Mouse (Mus musculus) hindbrain, embryonic 15.5 days (tissue): ENCODE measurements around the gene Myo18b. TPM values are rescaled to one million over a fixed set of nuclear protein-coding genes. Genes with fewer than 3 reads are reported as not detected.

Experiments used
- ATAC-seq: fragments of 200-750 bp; cut with Nextera tagmentation; 2 replicates; pipeline ENCODE4 v1.8.0; 2017; ENCODE audit warnings: low read depth, moderate number of reproducible peaks, moderate TSS enrichment; ENCODE audit not compliant: low FRiP score
- H3K27ac ChIP-seq: fragments of 300-500 bp; sonication (generic); replicated peaks from 2 replicates; pipeline ENCODE4 v1.5.1; 2015; ENCODE audit warnings: mild to moderate bottlenecking, inconsistent platforms
- H3K27me3 ChIP-seq: fragments of 300-500 bp; sonication (generic); 2 replicates; pipeline ENCODE4 v1.6.1; 2015; ENCODE audit warnings: control low read depth, inconsistent platforms
- H3K36me3 ChIP-seq: fragments of 300-500 bp; sonication (generic); 2 replicates; pipeline ENCODE4 v1.6.1; 2015; ENCODE audit warnings: control low read depth, inconsistent platforms
- H3K4me1 ChIP-seq: fragments of 300-500 bp; sonication (generic); replicated peaks from 2 replicates; pipeline ENCODE4 v1.6.1; 2015; ENCODE audit warnings: control low read depth, inconsistent platforms
- H3K4me2 ChIP-seq: fragments of 300-500 bp; sonication (generic); 2 replicates; pipeline ENCODE4 v1.6.1; 2015; ENCODE audit warnings: moderate library complexity, mild to moderate bottlenecking, inconsistent platforms
- H3K4me3 ChIP-seq: fragments of 300-500 bp; sonication (generic); 2 replicates; pipeline ENCODE4 v1.5.1; 2015; ENCODE audit warnings: mild to moderate bottlenecking, inconsistent platforms
- H3K9ac ChIP-seq: fragments of 300-500 bp; sonication (generic); 2 replicates; pipeline ENCODE4 v1.6.1; 2015; ENCODE audit warnings: inconsistent platforms
- H3K9me3 ChIP-seq: fragments of 300-500 bp; sonication (generic); 2 replicates; pipeline ENCODE4 v1.6.1; 2016; ENCODE audit warnings: control low read depth, inconsistent platforms
- WGBS: fragments of 180-500 bp; shearing (Covaris S2); methylation state at CpG from one replicate; pipeline ENCODE4 v1.1.7; 2015; 5-methylcytosine and 5-hydroxymethylcytosine counted together
- polyA plus RNA-seq: library from polyadenylated mRNA; unstranded; fragments of >200 nt; fragmentation: Nextera tagmentation; extraction: Ambion mirVana; gene quantifications from 2 replicates; pipeline ENCODE4 v1.2.1, GENCODE M21; 2015

Myo18b gene
- polyA plus RNA-seq, 1 experiment from 2014 or later: 1.0 TPM

DNA sequence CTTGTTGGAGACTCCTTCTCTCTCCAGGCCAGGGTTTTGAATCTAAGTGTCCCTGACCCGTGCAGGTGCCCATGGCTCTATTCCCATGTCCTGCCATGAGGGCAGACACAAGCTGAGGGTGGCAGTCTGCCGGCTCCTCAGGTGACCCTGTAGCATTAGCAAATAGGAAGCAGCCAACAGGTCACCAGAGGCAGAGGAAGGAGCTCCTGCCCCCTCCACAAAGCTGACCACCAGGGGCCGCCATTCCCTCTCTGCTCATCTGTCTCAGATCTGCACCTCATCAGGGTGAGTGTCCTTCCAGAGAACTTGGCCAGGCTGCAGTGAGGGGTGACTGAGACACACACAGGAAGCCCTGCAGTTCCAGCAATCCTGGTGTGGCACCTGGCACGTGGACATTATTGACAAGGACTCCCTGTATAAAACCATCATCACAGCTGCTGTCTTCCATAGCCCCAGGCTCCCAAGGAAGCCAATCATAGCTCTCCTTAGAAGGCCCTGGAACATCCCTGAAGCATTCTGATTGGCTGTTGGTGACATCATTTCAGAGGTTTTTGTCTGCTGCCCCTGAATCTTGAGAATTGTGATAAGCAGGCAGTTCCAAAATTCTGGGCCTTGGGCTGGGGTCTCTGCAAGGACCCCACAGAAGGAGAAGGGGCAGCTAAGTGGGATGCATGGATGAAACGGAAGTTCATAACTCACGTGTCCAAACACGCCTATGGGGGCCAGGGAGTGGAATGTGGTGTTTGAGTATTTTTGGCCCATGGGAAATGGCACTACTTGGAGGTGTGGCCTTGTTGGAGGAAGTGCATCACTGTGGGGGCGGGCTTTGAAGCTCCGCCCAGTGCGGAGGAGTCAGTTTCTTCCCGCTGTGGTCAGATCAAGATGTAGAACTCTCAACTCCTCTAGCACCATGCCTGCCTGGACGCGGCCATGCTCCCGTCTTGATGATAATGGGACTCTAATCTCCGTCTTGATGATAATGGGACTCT, 104.1 kb downstream of the Myo18b start:
- H3K27me3 ChIP-seq: no peaks in the 10 kb centered on the region
- H3K9me3 ChIP-seq: no peaks in the 10 kb centered on the region
- WGBS: 80% methylated on average over 15 of the region's 15 CpGs
- no peak overlapping the region for H3K9ac ChIP-seq
- no peak overlapping the region for H3K4me2 ChIP-seq
- no peaks in the 10 kb centered on the region for H3K36me3 ChIP-seq
- no peak overlapping the region for H3K4me3 ChIP-seq
- 0 out of 2 replicates have a peak, but pooled peaks cover 4% of the 10 kb centered on the region for H3K4me1 ChIP-seq
- no peak overlapping the region for H3K27ac ChIP-seq
- no peak for ATAC-seq

DNA sequence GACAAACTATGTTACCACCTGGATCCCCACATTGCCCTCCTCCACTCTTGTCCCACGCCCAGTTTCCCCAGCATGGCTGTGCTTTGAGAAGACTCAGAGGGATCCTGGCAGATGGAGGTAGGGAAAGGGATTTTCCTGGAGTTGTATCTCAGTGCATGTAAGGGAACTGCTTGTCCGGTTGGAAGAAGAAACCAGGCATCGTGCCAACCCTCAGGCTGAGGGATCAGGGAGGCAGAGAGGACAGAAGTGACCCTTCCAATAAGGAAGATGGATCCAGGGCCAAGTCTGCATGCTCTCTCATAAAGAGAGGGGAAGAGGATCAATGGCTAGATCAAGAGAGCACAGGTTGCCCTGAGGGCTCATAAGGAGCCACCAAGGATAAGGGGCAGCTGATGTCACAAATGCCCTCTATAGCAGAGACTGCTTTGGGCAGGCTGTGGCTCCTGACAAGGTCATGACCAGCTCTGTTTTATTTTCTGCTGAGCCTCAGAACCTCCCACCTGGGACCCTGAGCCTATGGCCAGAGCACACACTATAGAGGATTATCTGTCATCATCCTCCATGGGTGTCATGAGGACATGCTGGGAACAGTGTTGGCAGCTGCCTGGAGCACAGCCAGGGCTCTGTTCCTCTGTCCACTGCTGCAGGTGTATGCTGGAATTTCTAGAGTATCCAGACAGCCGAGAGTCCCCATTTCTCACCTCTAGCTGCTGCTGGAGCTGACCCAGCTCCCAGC, 105.6 kb downstream of the Myo18b start:
- 67% methylated on average over 4 of the region's 4 CpGs for WGBS
- no peak overlapping the region for H3K27ac ChIP-seq
- no peak overlapping the region for H3K4me2 ChIP-seq

DNA sequence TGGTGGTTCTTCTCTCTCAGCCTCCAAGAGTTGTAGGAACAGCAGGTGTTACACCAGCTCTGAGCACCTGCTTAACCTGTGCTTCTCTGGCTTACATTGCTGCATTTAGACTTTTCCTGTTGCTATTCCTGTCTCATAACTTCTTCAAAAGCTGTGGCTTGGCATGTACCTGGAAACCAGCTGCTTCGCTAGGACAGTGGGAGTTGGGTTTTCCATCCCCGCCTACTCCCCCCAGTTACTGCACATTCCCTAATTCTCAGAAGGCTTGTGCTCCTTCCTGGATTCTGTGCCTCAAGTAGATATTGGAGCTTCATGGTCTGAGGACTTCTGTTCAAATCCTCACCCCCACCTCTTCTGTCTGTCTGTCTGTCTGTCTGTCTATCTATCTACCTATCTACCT, 107.7 kb downstream of the Myo18b start:
- Histone ChIP-seq H3K9ac (no peak overlapping the region), H3K9me3 (no peaks in the 10 kb centered on the region), H3K27me3 (no peaks in the 10 kb centered on the region), H3K4me2 (no peak overlapping the region), H3K36me3 (no peaks in the 10 kb centered on the region), H3K4me3 (no peak overlapping the region), H3K27ac (no peak overlapping the region), H3K4me1 (no peaks in the 10 kb centered on the region)
- 94% methylated on average over 2 of the region's 2 CpGs for whole genome bisulfite sequencing
- no peak for ATAC-seq

More for the DNA sequence above, 105.6 kb downstream of the Myo18b start:
- Histone ChIP-seq H3K27me3 (no peaks in the 10 kb centered on the region), H3K9me3 (no peaks in the 10 kb centered on the region), H3K9ac (no peak overlapping the region), H3K4me3 (no peak overlapping the region), H3K36me3 (no peaks in the 10 kb centered on the region), H3K4me1 (no peaks in the 10 kb centered on the region)
- ATAC-seq: no peak

DNA sequence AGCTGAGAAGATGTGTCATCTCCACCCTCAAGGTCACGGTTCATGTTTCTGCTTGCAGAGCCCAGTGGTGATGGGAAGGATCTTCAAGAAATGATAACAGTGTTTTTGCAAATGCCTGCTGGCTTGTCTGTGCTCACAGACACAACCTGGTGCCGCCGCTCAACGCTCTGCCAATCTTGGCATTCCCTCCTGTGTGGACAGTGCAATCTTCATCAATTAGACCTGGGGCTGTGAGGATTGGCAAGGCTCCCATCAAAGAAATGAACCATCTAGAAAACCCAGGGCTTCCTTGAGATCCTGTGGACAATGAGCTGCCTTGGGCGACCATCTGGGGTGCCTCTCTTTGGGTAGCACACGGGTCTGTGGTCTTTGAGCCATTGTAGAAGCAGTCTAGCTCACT, 109.4 kb downstream of the Myo18b start:
- Histone ChIP-seq H3K27ac (no peak overlapping the region; the same call in 1 of the 2 replicates), H3K4me2 (no peak overlapping the region), H3K9me3 (no peaks in the 10 kb centered on the region), H3K4me3 (no peak overlapping the region), H3K9ac (no peak overlapping the region), H3K27me3 (no peaks in the 10 kb centered on the region), H3K36me3 (no peaks in the 10 kb centered on the region), H3K4me1 (no peaks in the 10 kb centered on the region)
- no peak for ATAC-seq
- WGBS: 86% methylated on average over 6 of the region's 6 CpGs

DNA sequence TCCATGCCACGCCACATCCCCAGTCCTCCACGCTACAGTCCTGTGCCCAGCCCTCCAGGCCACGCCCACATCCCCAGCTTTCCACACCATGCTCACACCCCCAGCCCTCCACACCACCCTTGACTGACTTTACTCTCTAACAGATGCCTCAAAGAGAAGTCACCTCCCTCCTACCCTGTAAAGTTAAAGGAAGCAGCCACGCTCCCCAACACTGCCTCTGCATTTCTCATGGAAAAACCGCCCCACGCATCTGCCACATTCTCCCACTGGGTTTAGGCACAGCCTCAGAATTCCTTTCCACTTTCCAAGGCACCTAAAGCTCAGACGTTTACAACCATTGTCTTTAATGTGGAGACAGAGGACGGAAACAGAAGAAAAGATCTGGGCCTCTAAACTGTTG, 110.1 kb downstream of the Myo18b start:
- no peaks in the 10 kb centered on the region for H3K4me1 ChIP-seq
- H3K9ac ChIP-seq: no peak overlapping the region
- H3K36me3 ChIP-seq: no peaks in the 10 kb centered on the region
- ATAC-seq: no peak
- 72% methylated on average over 8 of the region's 8 CpGs for WGBS
- no peak overlapping the region for H3K4me3 ChIP-seq
- no peaks in the 10 kb centered on the region for H3K27me3 ChIP-seq
- H3K9me3 ChIP-seq: no peaks in the 10 kb centered on the region
- H3K27ac ChIP-seq: no peak overlapping the region; the same call in 1 of the 2 replicates
- no peak overlapping the region for H3K4me2 ChIP-seq

DNA sequence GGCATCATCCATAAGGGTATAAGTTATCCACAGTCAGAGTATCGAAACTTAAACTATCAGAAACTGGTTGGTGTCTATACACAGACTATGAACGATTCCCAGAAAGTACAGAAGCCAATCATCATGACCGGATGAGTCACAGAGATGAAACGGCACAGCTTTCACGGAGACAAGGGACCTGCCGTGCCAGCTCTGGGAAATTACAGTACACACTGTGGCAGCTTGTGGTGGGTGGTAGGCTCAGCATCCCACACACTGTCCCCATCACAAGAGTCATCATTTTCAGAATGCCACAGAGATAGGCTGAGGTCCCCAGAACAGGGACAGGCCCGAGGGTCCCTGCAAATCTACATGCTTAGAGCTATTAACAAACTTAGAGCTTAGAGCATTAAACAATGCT, 114.4 kb downstream of the Myo18b start:
- H3K4me1 ChIP-seq: peaks cover 10% of the 10 kb centered on the region; the same call in 1 of the 2 replicates
- no peak overlapping the region for H3K9ac ChIP-seq
- no peak overlapping the region for H3K4me3 ChIP-seq
- H3K36me3 ChIP-seq: no peaks in the 10 kb centered on the region
- H3K27ac ChIP-seq: no peak overlapping the region
- H3K27me3 ChIP-seq: no peaks in the 10 kb centered on the region
- WGBS: 91% methylated on average over 7 of the region's 7 CpGs
- no peaks in the 10 kb centered on the region for H3K9me3 ChIP-seq
- no peak overlapping the region for H3K4me2 ChIP-seq
- ATAC-seq: no peak

DNA sequence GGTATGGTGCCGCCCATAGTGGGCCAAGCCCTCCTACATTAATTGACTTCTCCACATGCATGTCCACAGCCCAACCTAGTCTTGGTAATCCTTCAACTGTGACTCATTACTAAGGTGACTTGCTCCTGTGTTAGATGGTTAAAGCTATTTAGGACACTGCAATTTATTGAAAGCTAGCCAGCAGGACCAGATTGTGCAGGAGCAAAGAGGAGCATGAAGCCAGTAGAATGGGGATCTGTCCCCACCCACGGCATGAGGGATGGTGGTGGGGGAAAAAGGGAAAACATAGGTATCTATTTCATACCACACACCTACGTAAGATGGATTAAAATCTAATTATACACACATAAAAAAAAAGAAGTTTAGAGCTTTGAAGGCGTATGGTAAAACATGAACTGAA, 114.9 kb downstream of the Myo18b start:
- Histone ChIP-seq H3K9me3 (no peaks in the 10 kb centered on the region), H3K27ac (no peak overlapping the region), H3K9ac (no peak overlapping the region), H3K4me3 (no peak overlapping the region), H3K36me3 (no peaks in the 10 kb centered on the region), H3K4me2 (no peak overlapping the region), H3K27me3 (no peaks in the 10 kb centered on the region), H3K4me1 (peaks cover 10% of the 10 kb centered on the region; the same call in 1 of the 2 replicates)
- whole genome bisulfite sequencing: 97% methylated on average over 4 of the region's 4 CpGs
- ATAC-seq: no peak

DNA sequence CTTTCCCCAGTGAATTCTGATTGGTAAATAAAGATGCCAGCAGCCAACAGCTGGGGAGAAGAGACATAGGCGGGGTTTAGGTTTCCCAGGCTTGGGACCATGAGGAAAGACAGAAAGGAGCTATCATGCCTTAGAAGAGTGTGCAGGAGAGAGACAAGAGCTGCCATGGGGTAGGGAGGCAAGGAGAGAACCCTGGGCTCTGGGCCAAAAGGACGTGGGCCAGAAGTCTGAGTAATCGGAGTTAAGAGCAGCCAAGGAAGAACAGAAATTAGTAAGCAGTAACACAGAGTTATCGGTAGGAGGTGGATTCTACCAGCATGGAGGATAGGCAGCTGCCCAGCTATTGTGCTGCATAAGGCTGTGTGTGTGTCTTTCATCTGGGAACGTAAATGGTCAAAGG, 115.8 kb downstream of the Myo18b start:
- Histone ChIP-seq H3K27me3 (no peaks in the 10 kb centered on the region), H3K27ac (no peak overlapping the region), H3K9ac (no peak overlapping the region), H3K4me2 (no peak overlapping the region), H3K4me1 (peaks cover 10% of the 10 kb centered on the region; the same call in 1 of the 2 replicates), H3K4me3 (no peak overlapping the region), H3K36me3 (no peaks in the 10 kb centered on the region), H3K9me3 (no peaks in the 10 kb centered on the region)
- no peak; the same call in 1 of the 2 replicates for ATAC-seq
- 64% methylated on average over 5 of the region's 5 CpGs for WGBS

DNA sequence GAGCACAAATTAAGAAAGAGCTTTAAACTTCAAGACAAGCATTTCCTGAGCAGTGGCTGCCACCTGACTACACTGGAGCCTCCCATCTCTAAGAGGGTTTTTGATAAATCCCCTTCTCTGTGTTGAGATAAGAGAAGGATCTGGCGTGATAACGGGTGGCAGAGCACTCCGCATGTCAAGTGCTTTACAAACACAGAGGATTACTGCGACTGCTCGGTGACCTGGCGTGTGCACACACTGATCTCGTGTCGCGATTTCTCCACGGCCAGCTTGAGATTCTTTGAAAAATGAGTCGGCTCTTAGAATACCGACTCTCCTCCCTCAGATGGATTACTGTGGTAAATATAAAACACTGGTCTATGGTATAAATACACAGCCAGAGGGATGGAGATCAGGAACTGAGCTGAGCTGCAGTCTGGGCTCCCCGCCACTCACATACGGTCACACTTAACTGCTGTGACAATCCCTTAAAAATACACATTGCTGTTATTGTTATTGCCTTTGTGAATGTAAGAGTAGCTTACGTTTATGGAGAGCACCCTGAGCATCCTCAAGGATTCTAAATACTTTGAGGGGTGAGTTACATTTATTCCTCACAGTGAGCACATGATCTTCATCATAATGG, 119.3 kb downstream of the Myo18b start:
- no peak overlapping the region for H3K4me2 ChIP-seq
- H3K4me1 ChIP-seq: peaks cover 10% of the 10 kb centered on the region; the same call in 1 of the 2 replicates
- H3K9me3 ChIP-seq: no peaks in the 10 kb centered on the region
- H3K27ac ChIP-seq: no peak overlapping the region
- no peak for ATAC-seq
- H3K9ac ChIP-seq: no peak overlapping the region
- no peaks in the 10 kb centered on the region for H3K36me3 ChIP-seq
- WGBS: 66% methylated on average over 15 of the region's 15 CpGs
- H3K27me3 ChIP-seq: no peaks in the 10 kb centered on the region
- no peak overlapping the region for H3K4me3 ChIP-seq

DNA sequence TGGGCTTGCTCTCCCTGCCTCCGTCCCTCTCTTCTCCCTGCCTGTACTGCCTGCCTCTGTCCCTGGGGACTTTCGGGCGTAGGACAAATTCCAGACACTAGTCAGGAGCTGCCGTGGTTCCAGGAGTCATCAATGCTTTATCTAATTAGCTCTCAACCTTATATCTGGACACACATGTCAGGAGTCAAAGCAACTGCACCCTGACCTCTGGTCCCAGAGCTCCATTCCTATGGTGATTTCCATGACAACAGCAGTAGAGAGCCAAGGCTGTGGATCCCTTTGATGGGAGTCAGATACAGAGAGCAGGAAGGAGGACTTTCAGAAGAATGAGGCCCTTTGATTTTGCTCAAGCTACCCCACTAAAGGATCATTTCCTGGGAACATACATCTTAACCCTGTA, 122.7 kb downstream of the Myo18b start:
- 20% methylated on average over 4 of the region's 4 CpGs for WGBS
- Histone ChIP-seq H3K4me1 (peaks cover 11% of the 10 kb centered on the region), H3K36me3 (no peaks in the 10 kb centered on the region), H3K27ac (no peak overlapping the region), H3K4me2 (no peak overlapping the region), H3K27me3 (no peaks in the 10 kb centered on the region), H3K4me3 (no peak overlapping the region), H3K9ac (no peak overlapping the region), H3K9me3 (no peaks in the 10 kb centered on the region)
- no peak for ATAC-seq

DNA sequence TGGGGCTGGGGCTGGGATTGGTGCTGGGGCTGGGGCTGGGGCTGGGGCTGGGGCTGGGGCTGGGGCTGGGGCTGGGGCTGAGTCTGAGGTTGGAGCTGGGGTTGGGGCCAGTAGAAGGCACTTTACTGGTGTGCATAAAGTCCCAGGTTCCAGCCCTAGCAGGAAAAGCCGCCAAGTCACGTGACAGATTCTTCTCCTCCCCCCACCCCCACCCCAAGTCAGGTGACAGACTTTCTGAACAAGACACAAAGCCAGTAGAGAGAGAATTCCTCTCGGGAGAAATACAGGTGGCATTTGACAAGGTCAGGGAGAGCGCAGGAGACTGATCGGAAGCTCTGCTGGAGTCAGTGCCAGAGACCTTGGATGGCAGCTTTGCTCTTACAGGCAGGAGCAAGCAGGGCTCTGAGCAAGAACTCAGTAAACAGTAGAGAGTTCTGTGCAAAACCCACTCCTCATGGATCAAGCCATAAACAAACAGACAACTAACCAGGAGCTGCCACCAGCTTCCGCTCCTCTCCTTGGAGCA, 124.7 kb downstream of the Myo18b start:
- peaks cover 11% of the 10 kb centered on the region for H3K4me1 ChIP-seq
- no peak for ATAC-seq
- H3K9me3 ChIP-seq: no peaks in the 10 kb centered on the region
- 70% methylated on average over 6 of the region's 6 CpGs for WGBS
- H3K9ac ChIP-seq: no peak overlapping the region
- no peaks in the 10 kb centered on the region for H3K36me3 ChIP-seq
- no peak overlapping the region for H3K27ac ChIP-seq
- no peak overlapping the region for H3K4me2 ChIP-seq
- no peak overlapping the region for H3K4me3 ChIP-seq
- H3K27me3 ChIP-seq: no peaks in the 10 kb centered on the region
